Mouse (Mus musculus) limb, embryonic 10.5 days (tissue): ENCODE results near the gene Phf24. TPM values are rescaled to one million over a fixed set of nuclear protein-coding genes. Genes with fewer than 3 reads are reported as not detected.

Experiments
- DNase-seq: peaks from one replicate; pipeline ENCODE4 v3.0.0-alpha.2; 2017; ENCODE audit warnings: low spot score
- H3K27ac ChIP-seq: fragments of 300-500 bp; sonication (generic); 2 replicates; pipeline ENCODE4 v1.5.1; 2016; ENCODE audit warnings: mild to moderate bottlenecking
- H3K27me3 ChIP-seq: fragments of 300-500 bp; sonication (generic); 2 replicates; pipeline ENCODE4 v1.6.1; 2016; ENCODE audit warnings: low read depth, mild to moderate bottlenecking; ENCODE audit not compliant: poor library complexity, severe bottlenecking
- H3K36me3 ChIP-seq: fragments of 300-500 bp; sonication (generic); 2 replicates; pipeline ENCODE4 v1.6.1; 2016; ENCODE audit warnings: mild to moderate bottlenecking, moderate library complexity
- H3K4me1 ChIP-seq: fragments of 300-500 bp; sonication (generic); 2 replicates; pipeline ENCODE4 v1.6.1; 2016
- H3K4me3 ChIP-seq: fragments of 300-500 bp; sonication (generic); 2 replicates; pipeline ENCODE4 v1.5.1; 2016; ENCODE audit warnings: mild to moderate bottlenecking, moderate library complexity
- H3K9me3 ChIP-seq: fragments of 300-500 bp; sonication (generic); replicated peaks from 2 replicates; pipeline ENCODE4 v1.6.1; 2016; ENCODE audit warnings: mild to moderate bottlenecking
- WGBS: fragments of 180-500 bp; shearing (Covaris S2); methylation state at CpG from one replicate; pipeline ENCODE4 v1.1.7; 2016; 5-methylcytosine and 5-hydroxymethylcytosine counted together
- polyA plus RNA-seq: library from polyadenylated mRNA; unstranded; fragments of >200 nt; fragmentation: Nextera tagmentation; extraction: Ambion mirVana; gene quantifications from 2 replicates; pipeline ENCODE4 v1.2.1, GENCODE M21; 2016

Phf24 gene
- polyA plus RNA-seq, 1 experiment from 2014 or later: not detected

GRCm38 (mm10) chr4:42945445-42945844 is 29.0 kb downstream of the Phf24 start:
- 83% methylated on average over 3 of the region's 3 CpGs for WGBS
- Histone ChIP-seq H3K4me3 (no peak overlapping the region), H3K27me3 (peaks cover 25% of the 10 kb centered on the region), H3K36me3 (no peaks in the 10 kb centered on the region), H3K4me1 (peaks cover 22% of the 10 kb centered on the region), H3K27ac (no peak overlapping the region), H3K9me3 (no peaks in the 10 kb centered on the region)
- no peak for DNase-seq

GRCm38 (mm10) chr4:42945952-42946351 is 29.5 kb downstream of the Phf24 start:
- DNase-seq: peak; percentile 74
- WGBS: 12% methylated on average over 5 of the region's 5 CpGs
- H3K9me3 ChIP-seq: no peaks in the 10 kb centered on the region
- peaks cover 27% of the 10 kb centered on the region for H3K4me1 ChIP-seq
- peaks cover 25% of the 10 kb centered on the region for H3K27me3 ChIP-seq
- H3K36me3 ChIP-seq: no peaks in the 10 kb centered on the region
- no peak overlapping the region for H3K27ac ChIP-seq
- H3K4me3 ChIP-seq: no peak overlapping the region

GRCm38 (mm10) chr4:42946733-42947290 is 30.4 kb downstream of the Phf24 start:
- H3K9me3 ChIP-seq: no peaks in the 10 kb centered on the region
- H3K4me1 ChIP-seq: peaks cover 35% of the 10 kb centered on the region
- H3K36me3 ChIP-seq: no peaks in the 10 kb centered on the region
- no peak for DNase-seq
- WGBS: 64% methylated on average over 10 of the region's 10 CpGs
- peaks cover 25% of the 10 kb centered on the region for H3K27me3 ChIP-seq
- H3K4me3 ChIP-seq: no peak overlapping the region
- no peak overlapping the region for H3K27ac ChIP-seq

- Histone ChIP-seq H3K36me3 (peaks cover 7% of the 10 kb centered on the region), H3K4me3 (peak overlapping the region; percentile 81; the same call in 1 of the 2 replicates), H3K4me1 (peaks cover 51% of the 10 kb centered on the region), H3K9me3 (no peaks in the 10 kb centered on the region), H3K27ac (no peak overlapping the region), H3K27me3 (peaks cover 25% of the 10 kb centered on the region)
- DNase-seq: no peak
- 48% methylated on average over 13 of the region's 13 CpGs for WGBS
Observed at GRCm38 (mm10) chr4:42948527-42948926, 32.1 kb downstream of the Phf24 start.

- peaks cover 10% of the 10 kb centered on the region for H3K36me3 ChIP-seq
- peaks cover 25% of the 10 kb centered on the region for H3K27me3 ChIP-seq
- 0 out of 2 replicates have a peak overlapping the region, but pooled peaks have one; percentile 42 for H3K27ac ChIP-seq
- peak overlapping the region; percentile 81 for H3K4me3 ChIP-seq
- no peak for DNase-seq
- WGBS: 5% methylated on average over 14 of the region's 14 CpGs
- H3K4me1 ChIP-seq: peaks cover 57% of the 10 kb centered on the region
- no peaks in the 10 kb centered on the region for H3K9me3 ChIP-seq
Observed at GRCm38 (mm10) chr4:42949051-42949675, 32.7 kb downstream of the Phf24 start.

- DNase-seq: peak; percentile 94
- peaks cover 59% of the 10 kb centered on the region for H3K4me1 ChIP-seq
- no peaks in the 10 kb centered on the region for H3K9me3 ChIP-seq
- H3K27ac ChIP-seq: peak within 1 kb of the TSS; percentile 96
- peaks cover 10% of the 10 kb centered on the region for H3K36me3 ChIP-seq
- under 1% methylated on average over 39 of the region's 39 CpGs for WGBS
- H3K4me3 ChIP-seq: peak within 1 kb of the TSS; percentile 81
- H3K27me3 ChIP-seq: peaks cover 22% of the 10 kb centered on the region
Observed at GRCm38 (mm10) chr4:42949676-42950051, 33.2 kb downstream of the Phf24 start, which contains the start of gene Dnajb5. Dnajb5 (plus strand) TSS chr4:42949814.

GRCm38 (mm10) chr4:42950065-42950558 is 33.7 kb downstream of the Phf24 start:
- Histone ChIP-seq H3K4me3 (peak overlapping the region; percentile 81), H3K36me3 (peaks cover 14% of the 10 kb centered on the region), H3K27ac (peak overlapping the region; percentile 96), H3K9me3 (no peaks in the 10 kb centered on the region), H3K4me1 (peaks cover 59% of the 10 kb centered on the region), H3K27me3 (peaks cover 22% of the 10 kb centered on the region)
- WGBS: 2% methylated on average over 23 of the region's 27 CpGs
- DNase-seq: peak; percentile 90

- peaks cover 20% of the 10 kb centered on the region for H3K36me3 ChIP-seq
- peak overlapping the region; percentile 19; the same call in 1 of the 2 replicates for H3K4me3 ChIP-seq
- DNase-seq: no peak
- peaks cover 57% of the 10 kb centered on the region for H3K4me1 ChIP-seq
- 64% methylated on average over 11 of the region's 11 CpGs for WGBS
- H3K27me3 ChIP-seq: peaks cover 22% of the 10 kb centered on the region
- H3K27ac ChIP-seq: 0 out of 2 replicates have a peak overlapping the region, but pooled peaks have one; percentile 19
- H3K9me3 ChIP-seq: no peaks in the 10 kb centered on the region
Observed at GRCm38 (mm10) chr4:42951206-42952195, 35.0 kb downstream of the Phf24 start.

GRCm38 (mm10) chr4:42952563-42952962 is 36.1 kb downstream of the Phf24 start:
- Histone ChIP-seq H3K36me3 (peaks cover 30% of the 10 kb centered on the region), H3K27ac (no peak overlapping the region), H3K9me3 (no peaks in the 10 kb centered on the region), H3K4me3 (no peak overlapping the region), H3K4me1 (peaks cover 52% of the 10 kb centered on the region), H3K27me3 (peaks cover 12% of the 10 kb centered on the region)
- WGBS: 74% methylated on average over 7 of the region's 7 CpGs
- no peak for DNase-seq

- no peak for DNase-seq
Observed at GRCm38 (mm10) chr4:42953435-42954094, 37.1 kb downstream of the Phf24 start.

GRCm38 (mm10) chr4:42954297-42954696 is 37.8 kb downstream of the Phf24 start:
- H3K4me3 ChIP-seq: no peak overlapping the region
- no peak overlapping the region for H3K27ac ChIP-seq
- no peaks in the 10 kb centered on the region for H3K9me3 ChIP-seq
- H3K4me1 ChIP-seq: peaks cover 42% of the 10 kb centered on the region
- 7% methylated on average over 10 of the region's 10 CpGs for WGBS
- DNase-seq: peak; percentile 82
- peaks cover 38% of the 10 kb centered on the region for H3K36me3 ChIP-seq
- H3K27me3 ChIP-seq: no peaks in the 10 kb centered on the region; the same call in 1 of the 2 replicates

More at GRCm38 (mm10) chr4:42953435-42954094, 37.1 kb downstream of the Phf24 start:
- peaks cover 2% of the 10 kb centered on the region for H3K27me3 ChIP-seq
- WGBS: 17% methylated on average over 10 of the region's 10 CpGs
- no peaks in the 10 kb centered on the region for H3K9me3 ChIP-seq
- no peak overlapping the region for H3K27ac ChIP-seq
- H3K4me1 ChIP-seq: peaks cover 49% of the 10 kb centered on the region
- peaks cover 38% of the 10 kb centered on the region for H3K36me3 ChIP-seq
- no peak overlapping the region for H3K4me3 ChIP-seq

- Histone ChIP-seq H3K36me3 (peaks cover 38% of the 10 kb centered on the region), H3K4me1 (peaks cover 39% of the 10 kb centered on the region), H3K9me3 (no peaks in the 10 kb centered on the region), H3K27me3 (no peaks in the 10 kb centered on the region; the same call in 1 of the 2 replicates), H3K27ac (no peak overlapping the region), H3K4me3 (no peak overlapping the region)
- WGBS: 92% methylated on average over 3 of the region's 3 CpGs
- DNase-seq: no peak
Observed at GRCm38 (mm10) chr4:42955200-42955599, 38.7 kb downstream of the Phf24 start.
